Mouse (Mus musculus): ENCODE measurements at regions not wholly inside any gene's neighbourhood (a gene's known extent, or its start where the extent isn't known, plus 50 kb on each side); places are given as distances from the start of the nearest gene placed in this dataset.

DNA sequence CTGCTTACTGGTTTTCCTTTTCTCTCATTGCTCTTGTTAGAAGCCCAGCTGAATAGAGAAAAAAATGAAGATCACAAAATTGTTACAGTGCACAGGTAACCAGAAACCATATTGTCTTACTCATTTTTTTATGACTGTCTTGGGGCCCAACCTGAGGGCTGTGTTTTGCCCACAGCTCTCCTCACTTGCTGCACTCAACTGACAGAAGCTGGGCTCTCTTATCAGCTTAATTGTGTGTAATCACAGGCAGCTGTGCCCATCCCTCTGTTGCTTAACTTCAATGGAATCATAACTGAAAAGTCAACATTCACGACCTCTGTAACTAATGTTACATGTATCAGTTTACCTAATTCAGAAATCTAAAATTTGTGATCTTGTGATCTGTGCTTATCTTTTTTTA is 95.1 kb upstream of the Ankrd50 start:
- in situ Hi-C loops (cut with MboI, MseI): no loop called here

DNA sequence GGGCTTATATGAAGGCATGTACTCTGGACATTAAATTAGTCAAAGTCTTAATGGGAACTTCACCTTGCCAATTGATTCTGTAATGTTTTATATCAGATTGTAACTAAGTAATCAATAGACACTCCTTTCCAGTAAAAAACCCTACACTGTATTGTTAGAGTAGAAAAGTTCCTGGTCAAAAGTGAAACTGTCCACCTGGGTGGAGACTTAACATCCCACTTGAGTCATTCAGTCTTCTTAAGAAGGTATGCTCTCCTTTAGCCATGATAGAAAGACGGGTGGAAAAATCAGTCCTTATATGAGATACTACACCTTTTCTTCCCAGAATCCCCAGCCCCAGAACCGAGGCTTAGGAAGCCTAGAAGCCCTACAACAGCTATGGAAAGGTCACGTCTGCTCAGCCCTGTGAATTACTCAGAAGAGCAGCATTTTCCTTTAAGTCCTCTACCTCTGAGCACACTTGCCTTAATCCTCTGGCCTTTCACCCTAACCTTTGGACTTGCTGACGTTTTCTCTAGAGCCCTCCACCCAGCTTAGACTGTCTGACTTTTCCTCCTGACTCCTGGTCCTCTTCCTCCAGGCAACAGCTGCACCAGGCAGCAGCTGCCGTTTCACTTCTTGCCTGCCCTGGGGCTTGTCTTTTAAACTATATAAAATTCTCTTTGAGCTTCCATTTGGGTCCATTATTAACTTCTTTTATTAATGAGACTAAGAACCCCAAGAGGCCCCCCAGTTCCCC is 93.4 kb upstream of the Ankrd50 start:
- in situ Hi-C loops (cut with MboI, MseI): no loop called here

- in situ Hi-C loops (cut with MboI, MseI): no loop called here
These were observed 89.0 kb upstream of the Ankrd50 start for GRCm38 (mm10) chr3:38573594-38573993.

GRCm38 (mm10) chr3:38572159-38572558 is 87.5 kb upstream of the Ankrd50 start:
- in situ Hi-C loops (cut with MboI, MseI): no loop called here

GRCm38 (mm10) chr3:38571224-38571623 is 86.6 kb upstream of the Ankrd50 start:
- in situ Hi-C loops (cut with MboI, MseI): no loop called here

GRCm38 (mm10) chr3:38569001-38569400 is 84.4 kb upstream of the Ankrd50 start:
- in situ Hi-C loops (cut with MboI, MseI): no loop called here

DNA sequence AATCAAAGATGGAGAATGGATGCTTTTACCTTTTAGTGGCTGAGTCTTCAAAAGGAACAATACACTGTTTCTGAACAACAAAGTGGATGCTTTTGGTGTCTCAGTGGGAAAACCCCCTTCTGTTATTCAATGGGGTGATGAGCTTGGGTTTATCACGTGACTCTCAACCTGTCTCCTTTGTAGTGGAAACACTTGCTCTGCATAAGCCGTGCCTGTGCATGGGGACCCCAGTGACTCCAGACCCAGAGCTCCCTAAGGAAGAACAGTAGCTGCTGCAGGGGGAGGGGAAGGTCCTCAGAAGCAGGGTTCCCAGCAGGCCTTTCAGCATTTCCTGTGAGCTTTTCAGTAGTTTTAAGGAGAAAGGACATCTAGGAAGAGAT is 83.9 kb upstream of the Ankrd50 start:
- in situ Hi-C loops (cut with MboI, MseI): no loop called here

- in situ Hi-C loops (cut with MboI, MseI): no loop called here
These were observed 83.4 kb upstream of the Ankrd50 start for GRCm38 (mm10) chr3:38567946-38568595.

- in situ Hi-C loops (cut with MboI, MseI): no loop called here
These were observed 81.9 kb upstream of the Ankrd50 start for GRCm38 (mm10) chr3:38566576-38566975.

- in situ Hi-C loops (cut with MboI, MseI): no loop called here
These were observed 80.2 kb upstream of the Ankrd50 start for GRCm38 (mm10) chr3:38564844-38565243.

GRCm38 (mm10) chr3:38564364-38564763 is 79.7 kb upstream of the Ankrd50 start:
- in situ Hi-C loops (cut with MboI, MseI): no loop called here

DNA sequence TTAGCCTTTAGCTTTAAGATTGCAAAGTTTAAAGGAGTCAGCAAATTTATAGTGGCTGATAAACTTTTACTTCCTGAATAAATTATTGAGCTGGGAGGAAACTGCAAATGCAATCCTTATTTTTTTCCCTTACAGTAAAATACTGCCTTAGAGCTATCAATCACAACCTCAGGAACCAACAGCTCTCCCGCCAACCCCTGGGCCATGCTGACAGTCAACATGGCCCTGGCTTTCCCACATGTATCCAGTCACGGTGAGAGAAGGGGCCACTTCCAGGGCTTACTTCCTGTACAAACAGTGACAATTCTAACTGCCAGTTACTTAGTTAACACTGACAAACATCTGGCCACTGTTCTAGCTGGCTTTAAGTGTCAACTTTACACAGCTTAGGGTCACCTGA is 76.5 kb upstream of the Ankrd50 start:
- in situ Hi-C loops (cut with MboI, MseI): no loop called here

GRCm38 (mm10) chr3:38555939-38556338 is 71.3 kb upstream of the Ankrd50 start:
- in situ Hi-C loops (cut with MboI, MseI): loop anchor here (5.0 kb wide), 1 partner anchor 41 kb away; no protein-coding TSS in a partner anchor

- in situ Hi-C loops (cut with MboI, MseI): no loop called here
These were observed 68.9 kb upstream of the Ankrd50 start for GRCm38 (mm10) chr3:38553470-38554043.

DNA sequence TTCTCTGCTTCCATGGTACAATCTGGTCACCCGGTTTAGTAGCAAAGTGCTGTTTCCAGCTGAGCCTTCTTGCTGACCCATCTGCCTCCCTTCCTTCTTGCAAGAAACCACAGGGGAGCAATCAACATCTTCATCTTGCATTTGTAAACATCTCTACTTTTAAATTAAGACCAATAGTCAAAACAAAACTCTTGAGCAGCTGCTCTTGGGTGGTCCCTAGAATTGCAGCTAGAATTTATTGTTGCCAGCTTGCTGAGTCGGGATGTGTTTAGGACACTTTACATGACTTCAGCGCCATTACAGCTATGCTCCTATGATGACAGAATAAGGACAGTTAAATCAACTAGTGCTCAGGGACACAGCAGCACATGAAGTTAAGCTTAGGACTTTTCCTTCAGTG is 62.4 kb upstream of the Ankrd50 start:
- in situ Hi-C loops (cut with MboI, MseI): no loop called here

DNA sequence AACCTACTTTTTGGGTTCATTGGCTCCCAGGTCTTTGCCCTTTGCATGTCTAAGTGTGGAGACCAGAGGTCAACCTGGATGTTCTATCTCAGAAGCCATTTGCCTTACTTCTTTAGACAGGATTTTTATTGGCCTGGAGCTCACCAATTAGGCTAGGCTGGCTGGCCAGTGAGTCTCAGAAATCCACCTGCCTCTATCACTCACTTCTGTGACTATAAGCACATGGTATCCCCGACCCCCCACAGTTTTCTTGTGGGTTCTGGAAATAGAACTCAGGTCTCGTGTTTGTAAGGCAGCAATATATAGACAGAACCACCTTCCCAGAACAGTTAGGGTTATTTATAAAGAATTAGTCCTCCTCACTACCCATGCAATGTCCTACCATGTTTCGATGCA is 60.9 kb upstream of the Ankrd50 start:
- in situ Hi-C loops (cut with MboI, MseI): no loop called here

DNA sequence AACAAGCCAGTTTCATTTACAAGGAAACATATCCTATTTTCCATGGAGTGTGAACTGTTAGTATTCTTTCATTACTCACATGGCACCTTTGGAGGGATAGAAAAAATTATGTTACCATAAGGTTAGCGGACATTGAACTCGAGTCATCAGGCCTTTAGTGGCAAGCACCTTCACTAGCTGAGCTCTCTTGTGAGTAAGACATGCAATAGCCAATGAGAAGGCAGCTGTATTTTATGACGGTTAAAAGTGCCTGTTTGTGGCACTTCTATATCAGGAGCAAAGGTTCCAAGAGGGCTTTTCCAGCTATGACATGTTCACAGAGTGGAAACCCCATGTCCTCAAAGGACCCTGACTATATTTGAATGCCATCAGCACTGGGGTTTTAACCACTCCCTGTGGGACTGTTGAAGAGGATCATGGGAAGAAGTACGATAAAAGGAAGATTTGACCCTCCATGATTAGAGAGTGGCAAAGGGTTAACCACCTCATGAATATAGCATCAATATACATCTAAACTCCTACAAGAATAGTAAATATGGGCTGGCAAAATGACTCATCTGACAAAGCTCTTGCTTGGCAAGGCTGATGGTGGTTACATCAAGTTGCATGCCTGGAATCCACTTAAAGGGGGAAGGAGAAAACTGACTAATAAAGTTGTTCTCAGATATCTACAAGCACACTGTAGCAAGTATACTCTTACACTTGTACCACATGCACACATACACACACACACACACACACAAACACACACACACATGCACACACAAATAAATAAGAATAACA is 60.3 kb upstream of the Ankrd50 start:
- in situ Hi-C loops (cut with MboI, MseI): no loop called here

GRCm38 (mm10) chr3:38543816-38544215 is 59.2 kb upstream of the Ankrd50 start:
- in situ Hi-C loops (cut with MboI, MseI): no loop called here

- in situ Hi-C loops (cut with MboI, MseI): no loop called here
These were observed 56.7 kb upstream of the Ankrd50 start for GRCm38 (mm10) chr3:38541296-38541695.

DNA sequence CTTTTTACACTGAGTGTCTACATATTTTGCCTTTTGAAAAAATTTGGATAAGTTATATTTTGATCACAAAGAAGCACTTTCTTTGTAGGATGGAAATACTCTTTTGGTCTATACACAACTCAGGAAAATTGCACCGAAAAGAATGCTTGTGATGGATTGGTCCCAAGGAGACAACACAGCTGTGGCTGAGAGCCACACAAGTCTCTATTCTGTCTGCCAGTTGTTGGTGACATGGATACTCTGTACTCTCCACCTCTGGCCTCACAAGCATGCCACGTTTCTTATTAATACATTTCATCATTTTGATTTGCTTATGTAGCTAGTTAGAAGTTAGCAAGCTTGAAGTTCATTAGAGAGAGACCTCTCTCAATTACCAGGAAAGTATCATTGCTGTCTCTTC is 53.7 kb upstream of the Ankrd50 start:
- in situ Hi-C loops (cut with MboI, MseI): no loop called here

GRCm38 (mm10) chr3:38537770-38538169 is 53.1 kb upstream of the Ankrd50 start:
- in situ Hi-C loops (cut with MboI, MseI): no loop called here

All from T-helper 2 cell (primary cell).